Mouse (Mus musculus): ENCODE measurements around the gene Mrpl19. TPM values are rescaled to one million over a fixed set of nuclear protein-coding genes. Genes with fewer than 3 reads are reported as not detected.
A peak's percentile ranks its signal among the peaks of the same experiment; 100 is the strongest.

Gene Mrpl19
- 66.4 and 72.7 TPM in 2 replicates for polyA plus RNA-seq (2014; fragmentation: Nextera tagmentation; extraction: Ambion mirVana)

DNA sequence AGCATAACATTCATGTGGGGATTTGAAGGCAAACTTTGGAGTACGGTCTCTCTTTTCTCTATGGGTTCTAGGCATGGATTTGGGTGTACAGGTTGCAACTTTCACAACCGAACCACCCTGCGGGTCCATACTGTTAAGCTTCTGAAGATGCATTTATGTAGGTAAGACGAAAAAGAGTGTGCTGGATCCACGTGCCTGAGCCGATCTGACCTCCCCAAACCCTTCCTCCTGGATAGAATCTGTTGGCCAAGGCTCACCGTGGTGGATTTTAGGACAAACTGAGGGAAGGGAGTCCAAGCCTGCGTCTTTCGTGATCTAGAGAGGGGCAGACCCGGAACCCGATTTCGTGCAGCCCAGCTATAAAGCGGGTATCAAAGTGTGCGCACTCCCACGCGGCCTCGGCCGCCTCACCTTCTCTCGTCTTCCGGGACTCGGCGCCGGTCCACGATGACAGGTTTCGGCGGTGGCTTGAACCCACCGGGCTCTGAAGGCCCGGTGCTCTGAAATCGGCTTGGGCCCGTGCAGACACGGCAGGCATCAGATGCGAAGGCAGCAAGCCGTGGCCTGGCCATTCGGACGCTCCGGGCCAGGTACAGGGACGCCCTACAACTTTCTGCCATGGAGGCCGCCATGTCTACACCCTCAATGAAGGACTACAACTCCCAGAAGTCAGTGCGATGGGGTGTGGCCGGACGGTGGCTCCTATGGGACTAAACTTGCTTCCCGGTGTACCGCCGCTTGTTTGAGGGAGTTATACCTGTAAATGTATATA lies at the start of gene Mrpl19:
Mrpl19 (minus strand) TSS at position 663 of the 772 bp plus-strand sequence.
- peak; percentile 95 for ATAC-seq (ENCODE audit: insufficient number of reproducible peaks, low FRiP score, low TSS enrichment, low read depth)
- Histone ChIP-seq H3K27ac (replicated peaks; ENCODE audit: low read depth, low read length) (no peak within 1 kb of the TSS), H3K9me3 (ENCODE audit: control insufficient read depth, low read length) (no peaks in the 10 kb centered on the region), H3K36me3 (ENCODE audit: control insufficient read depth, insufficient read depth, low read length) (peaks cover 5% of the 10 kb centered on the region; the same call in 1 of the 2 replicates), H3K4me3 (ENCODE audit: low read depth, low read length) (peak within 1 kb of the TSS; percentile 67), H3K9ac (ENCODE audit: low read length) (peak within 1 kb of the TSS; percentile 75), H3K4me1 (ENCODE audit: control insufficient read depth, insufficient read depth, low read length) (peaks cover 6% of the 10 kb centered on the region; the same call in 1 of the 2 replicates), H3K4me2 (ENCODE audit: low read depth, severe bottlenecking) (peak within 1 kb of the TSS; percentile 55), H3K27me3 (ENCODE audit: control insufficient read depth, insufficient read depth, low read length) (no peaks in the 10 kb centered on the region)
- WGBS: under 1% methylated on average over 44 of the region's 44 CpGs
- peak; percentile 95 for DNase-seq (ENCODE audit: low spot score)

- Histone ChIP-seq H3K27ac (replicated peaks; ENCODE audit: low read depth, low read length) (no peak overlapping the region), H3K36me3 (ENCODE audit: control insufficient read depth, insufficient read depth, low read length) (no peaks in the 10 kb centered on the region), H3K9ac (ENCODE audit: low read length) (no peak overlapping the region), H3K4me3 (ENCODE audit: low read depth, low read length) (no peak overlapping the region), H3K4me2 (ENCODE audit: low read depth, severe bottlenecking) (no peak overlapping the region), H3K4me1 (ENCODE audit: control insufficient read depth, insufficient read depth, low read length) (no peaks in the 10 kb centered on the region), H3K27me3 (ENCODE audit: control insufficient read depth, insufficient read depth, low read length) (no peaks in the 10 kb centered on the region), H3K9me3 (ENCODE audit: control insufficient read depth, low read length) (no peaks in the 10 kb centered on the region)
- DNase-seq (ENCODE audit: low spot score) (no peak), ATAC-seq (ENCODE audit: insufficient number of reproducible peaks, low FRiP score, low TSS enrichment, low read depth) (no peak)
- WGBS: 70% methylated on average over 1 of the region's 1 CpGs
Measured at GRCm38 (mm10) chr6:82012392-82012791, 46.6 kb upstream of the Mrpl19 start.

DNA sequence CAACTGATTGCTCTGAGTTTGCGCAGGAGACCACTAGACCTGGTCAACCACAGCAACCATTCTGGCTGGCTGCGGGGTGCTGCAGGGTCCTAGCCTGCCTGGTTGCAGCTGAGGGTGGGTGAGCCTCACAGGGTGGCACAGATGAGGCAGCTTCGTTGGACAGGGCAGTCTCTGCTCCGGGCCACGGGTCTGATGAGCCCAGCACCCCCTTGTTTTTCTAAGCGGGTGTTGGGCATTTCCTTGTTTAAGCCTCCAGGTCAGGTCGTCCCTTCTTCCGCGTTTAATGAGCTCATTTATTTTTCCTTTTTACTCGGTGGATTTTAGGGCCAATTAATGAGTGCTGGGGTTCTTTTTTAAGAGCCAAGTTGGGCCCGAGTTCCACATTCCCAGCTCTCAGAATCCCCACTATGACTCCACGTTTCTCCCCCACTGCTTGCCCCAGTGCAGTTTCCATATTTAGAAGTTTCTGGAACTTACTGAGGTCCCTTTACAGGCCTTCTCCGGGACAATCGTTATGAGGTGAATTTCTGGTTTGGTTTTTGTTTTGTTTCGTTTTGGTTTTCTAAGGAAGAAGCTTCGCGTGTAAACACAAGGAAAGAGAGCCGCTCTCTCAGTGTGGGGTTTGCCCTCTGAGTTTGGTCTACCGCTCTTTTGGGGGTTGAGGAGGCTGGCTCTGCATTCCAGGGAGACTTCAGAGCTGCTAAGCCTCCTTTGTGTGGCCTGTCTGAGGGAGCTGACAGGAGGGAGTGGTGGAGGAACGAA lies 24.5 kb upstream of the Mrpl19 start:
- H3K4me2 ChIP-seq (ENCODE audit: low read depth, severe bottlenecking): no peak overlapping the region; the same call in 1 of the 2 replicates

GRCm38 (mm10) chr6:81988341-81988740 lies 22.6 kb upstream of the Mrpl19 start:
- DNase-seq (ENCODE audit: low spot score) (no peak), ATAC-seq (ENCODE audit: insufficient number of reproducible peaks, low FRiP score, low TSS enrichment, low read depth) (no peak)
- Histone ChIP-seq H3K9me3 (ENCODE audit: control insufficient read depth, low read length) (no peaks in the 10 kb centered on the region), H3K36me3 (ENCODE audit: control insufficient read depth, insufficient read depth, low read length) (no peaks in the 10 kb centered on the region), H3K9ac (ENCODE audit: low read length) (no peak overlapping the region), H3K4me2 (ENCODE audit: low read depth, severe bottlenecking) (no peak overlapping the region), H3K4me3 (ENCODE audit: low read depth, low read length) (no peak overlapping the region), H3K27me3 (ENCODE audit: control insufficient read depth, insufficient read depth, low read length) (no peaks in the 10 kb centered on the region), H3K27ac (replicated peaks; ENCODE audit: low read depth, low read length) (no peak overlapping the region), H3K4me1 (ENCODE audit: control insufficient read depth, insufficient read depth, low read length) (peaks cover 6% of the 10 kb centered on the region; the same call in 1 of the 2 replicates)
- 89% methylated on average over 5 of the region's 5 CpGs for WGBS

More for the DNA sequence above, 24.5 kb upstream of the Mrpl19 start:
- DNase-seq (ENCODE audit: low spot score) (peak; percentile 50), ATAC-seq (ENCODE audit: insufficient number of reproducible peaks, low FRiP score, low TSS enrichment, low read depth) (peak; percentile 28; the same call in 1 of the 2 replicates)
- Histone ChIP-seq H3K36me3 (ENCODE audit: control insufficient read depth, insufficient read depth, low read length) (no peaks in the 10 kb centered on the region), H3K4me1 (ENCODE audit: control insufficient read depth, insufficient read depth, low read length) (peaks cover 6% of the 10 kb centered on the region; the same call in 1 of the 2 replicates), H3K4me3 (ENCODE audit: low read depth, low read length) (no peak overlapping the region), H3K9me3 (ENCODE audit: control insufficient read depth, low read length) (no peaks in the 10 kb centered on the region), H3K27me3 (ENCODE audit: control insufficient read depth, insufficient read depth, low read length) (no peaks in the 10 kb centered on the region), H3K27ac (replicated peaks; ENCODE audit: low read depth, low read length) (peak overlapping the region; percentile 78), H3K9ac (ENCODE audit: low read length) (peak overlapping the region; percentile 28; the same call in 1 of the 2 replicates)
- WGBS: 35% methylated on average over 20 of the region's 20 CpGs

- Histone ChIP-seq H3K9ac (ENCODE audit: low read length) (no peak overlapping the region), H3K4me3 (ENCODE audit: low read depth, low read length) (no peak overlapping the region), H3K27me3 (ENCODE audit: control insufficient read depth, insufficient read depth, low read length) (no peaks in the 10 kb centered on the region), H3K4me1 (ENCODE audit: control insufficient read depth, insufficient read depth, low read length) (peaks cover 6% of the 10 kb centered on the region; the same call in 1 of the 2 replicates), H3K27ac (replicated peaks; ENCODE audit: low read depth, low read length) (0 out of 2 replicates have a peak overlapping the region, but pooled peaks have one; percentile 59), H3K36me3 (ENCODE audit: control insufficient read depth, insufficient read depth, low read length) (no peaks in the 10 kb centered on the region), H3K9me3 (ENCODE audit: control insufficient read depth, low read length) (no peaks in the 10 kb centered on the region), H3K4me2 (ENCODE audit: low read depth, severe bottlenecking) (no peak overlapping the region)
- DNase-seq (ENCODE audit: low spot score) (no peak), ATAC-seq (ENCODE audit: insufficient number of reproducible peaks, low FRiP score, low TSS enrichment, low read depth) (no peak)
- 50% methylated on average over 3 of the region's 3 CpGs for WGBS
Measured at GRCm38 (mm10) chr6:81987580-81987979, 21.8 kb upstream of the Mrpl19 start.

GRCm38 (mm10) chr6:81987010-81987409 lies 21.3 kb upstream of the Mrpl19 start:
- ATAC-seq (ENCODE audit: insufficient number of reproducible peaks, low FRiP score, low TSS enrichment, low read depth) (peak; percentile 53), DNase-seq (ENCODE audit: low spot score) (peak; percentile 91)
- Histone ChIP-seq H3K27me3 (ENCODE audit: control insufficient read depth, insufficient read depth, low read length) (no peaks in the 10 kb centered on the region), H3K4me3 (ENCODE audit: low read depth, low read length) (no peak overlapping the region), H3K9ac (ENCODE audit: low read length) (no peak overlapping the region), H3K9me3 (ENCODE audit: control insufficient read depth, low read length) (no peaks in the 10 kb centered on the region), H3K27ac (replicated peaks; ENCODE audit: low read depth, low read length) (0 out of 2 replicates have a peak overlapping the region, but pooled peaks have one; percentile 59), H3K4me2 (ENCODE audit: low read depth, severe bottlenecking) (peak overlapping the region; percentile 13; the same call in 1 of the 2 replicates), H3K36me3 (ENCODE audit: control insufficient read depth, insufficient read depth, low read length) (no peaks in the 10 kb centered on the region), H3K4me1 (ENCODE audit: control insufficient read depth, insufficient read depth, low read length) (peaks cover 6% of the 10 kb centered on the region; the same call in 1 of the 2 replicates)
- WGBS: 1% methylated on average over 9 of the region's 9 CpGs

DNA sequence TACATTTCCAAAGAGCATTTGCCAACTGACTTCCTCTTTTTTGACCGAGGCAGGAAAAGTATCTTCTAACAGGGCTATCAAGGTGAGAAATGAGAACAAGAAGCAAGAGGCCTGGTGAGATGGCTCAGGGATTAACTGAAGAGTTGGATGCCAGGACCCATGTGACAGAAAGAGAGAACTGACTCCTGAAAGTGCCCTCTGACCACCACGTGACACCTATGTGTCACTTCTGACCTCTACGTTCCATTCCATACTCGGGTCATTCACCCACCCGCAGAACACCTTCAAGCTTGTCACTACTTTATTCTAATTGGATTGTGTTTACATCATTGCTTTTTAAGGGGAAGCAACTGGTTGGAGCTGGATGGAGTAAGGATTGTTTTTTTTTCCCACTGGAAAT lies 20.8 kb upstream of the Mrpl19 start:
- DNase-seq (ENCODE audit: low spot score) (no peak), ATAC-seq (ENCODE audit: insufficient number of reproducible peaks, low FRiP score, low TSS enrichment, low read depth) (no peak)
- Histone ChIP-seq H3K27me3 (ENCODE audit: control insufficient read depth, insufficient read depth, low read length) (no peaks in the 10 kb centered on the region), H3K27ac (replicated peaks; ENCODE audit: low read depth, low read length) (no peak overlapping the region), H3K4me2 (ENCODE audit: low read depth, severe bottlenecking) (no peak overlapping the region), H3K4me3 (ENCODE audit: low read depth, low read length) (no peak overlapping the region), H3K9me3 (ENCODE audit: control insufficient read depth, low read length) (no peaks in the 10 kb centered on the region), H3K4me1 (ENCODE audit: control insufficient read depth, insufficient read depth, low read length) (peaks cover 6% of the 10 kb centered on the region; the same call in 1 of the 2 replicates), H3K36me3 (ENCODE audit: control insufficient read depth, insufficient read depth, low read length) (no peaks in the 10 kb centered on the region), H3K9ac (ENCODE audit: low read length) (no peak overlapping the region)
- 40% methylated on average over 5 of the region's 5 CpGs for WGBS

DNA sequence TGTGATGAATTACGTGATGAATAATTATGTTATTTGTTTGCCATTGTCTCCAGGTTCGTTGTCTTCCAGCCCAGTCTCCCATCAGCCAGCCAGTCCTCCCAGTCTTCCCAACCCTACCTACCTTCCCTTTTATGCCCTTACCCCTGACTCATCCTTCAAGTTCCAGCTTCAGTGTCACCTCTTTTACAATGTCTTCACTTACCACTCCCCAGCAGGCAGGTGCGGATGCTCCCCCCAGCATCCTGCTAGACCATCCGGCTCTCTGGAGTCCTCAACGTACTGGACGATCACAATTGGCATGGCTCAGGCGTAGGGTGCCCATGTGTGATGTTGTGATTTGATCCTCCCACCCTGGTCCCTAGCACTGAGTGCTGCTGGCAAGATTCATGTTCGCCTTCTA lies 20.4 kb upstream of the Mrpl19 start:
- peaks cover 6% of the 10 kb centered on the region; the same call in 1 of the 2 replicates for H3K4me1 ChIP-seq (ENCODE audit: control insufficient read depth, insufficient read depth, low read length)
- no peaks in the 10 kb centered on the region for H3K36me3 ChIP-seq (ENCODE audit: control insufficient read depth, insufficient read depth, low read length)
- H3K4me3 ChIP-seq (ENCODE audit: low read depth, low read length): no peak overlapping the region
- H3K27me3 ChIP-seq (ENCODE audit: control insufficient read depth, insufficient read depth, low read length): no peaks in the 10 kb centered on the region
- WGBS: 87% methylated on average over 8 of the region's 8 CpGs
- DNase-seq (ENCODE audit: low spot score) (no peak), ATAC-seq (ENCODE audit: insufficient number of reproducible peaks, low FRiP score, low TSS enrichment, low read depth) (no peak)
- H3K9ac ChIP-seq (ENCODE audit: low read length): no peak overlapping the region
- H3K9me3 ChIP-seq (ENCODE audit: control insufficient read depth, low read length): no peaks in the 10 kb centered on the region
- no peak overlapping the region for H3K27ac ChIP-seq (replicated peaks; ENCODE audit: low read depth, low read length)
- no peak overlapping the region for H3K4me2 ChIP-seq (ENCODE audit: low read depth, severe bottlenecking)

All from limb, embryonic 11.5 days (tissue).